Mouse (Mus musculus) erythroblast, embryonic 14.5 days (primary cell): ENCODE data around the gene Kctd20.

Experiments used
- GATA1 ChIP-seq: IDR thresholded peaks from 2 replicates; pipeline ENCODE4 v1.6.1; 2012; ENCODE audit warnings: low read length, inconsistent platforms, mixed read lengths
- TAL1 ChIP-seq: IDR thresholded peaks from 3 replicates; pipeline ENCODE4 v1.6.1; 2012; ENCODE audit warnings: low read length, inconsistent platforms, mixed read lengths

DNA sequence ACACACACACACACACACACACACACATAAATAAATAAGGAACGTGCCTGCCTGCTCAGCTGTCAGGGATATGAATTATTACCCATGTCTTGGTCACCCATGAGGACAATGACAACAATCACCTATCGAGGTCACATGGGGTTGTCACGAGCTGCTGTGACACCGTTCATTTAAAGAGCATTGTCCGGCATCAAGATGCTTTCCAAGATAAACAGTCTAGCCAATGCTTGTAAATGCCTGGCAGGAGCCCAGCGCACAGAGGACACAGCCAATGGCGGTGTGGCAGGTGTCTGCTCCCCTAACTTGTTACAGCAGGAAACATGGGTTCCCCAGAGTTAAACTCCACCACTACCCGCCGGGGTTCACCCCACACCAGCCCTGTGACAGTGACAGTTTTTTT lies 23.7 kb upstream of the Kctd20 start:
- TF ChIP-seq GATA1 (no peak), TAL1 (no peak)
